Mouse (Mus musculus) MEL (cell line): ENCODE results near the gene Slc29a1.

Experiments used
- CHD1 ChIP-seq: IDR thresholded peaks from 2 replicates; pipeline ENCODE4 v1.6.1; 2012; ENCODE audit warnings: low read depth, mild to moderate bottlenecking, inconsistent platforms, low read length, improper control_type of control experiment
- CTCF ChIP-seq, 3 experiments: IDR thresholded peaks in 2 of 3; conservative IDR thresholded peaks in 1 of 3; 2 replicates each; pipeline ENCODE4 v1.5.1; 2011 to 2012; ENCODE audit warnings: low read length in 3 of 3, low read depth in 2 of 3, mild to moderate bottlenecking in 2 of 3, improper control_type of control experiment in 1 of 3, inconsistent platforms in 1 of 3, mixed read lengths in 1 of 3, moderate library complexity in 1 of 3; ENCODE audit not compliant: control insufficient read depth in 1 of 3, insufficient read depth in 1 of 3, poor library complexity in 1 of 3, severe bottlenecking in 1 of 3
- EP300 ChIP-seq, 2 experiments: IDR thresholded peaks; 2 replicates each; pipeline ENCODE4 v1.6.1; 2011; ENCODE audit warnings: improper control_type of control experiment in 2 of 2, low read length in 2 of 2, low read depth in 1 of 2, mild to moderate bottlenecking in 1 of 2
- GATA1 ChIP-seq: IDR thresholded peaks from 2 replicates; pipeline ENCODE4 v1.6.1; 2011; ENCODE audit warnings: low read depth, low read length, improper control_type of control experiment
- HCFC1 ChIP-seq: IDR thresholded peaks from 2 replicates; pipeline ENCODE4 v1.6.1; 2012; ENCODE audit warnings: low read depth, mild to moderate bottlenecking, inconsistent platforms, low read length, improper control_type of control experiment, moderate library complexity
- KAT2A ChIP-seq: conservative IDR thresholded peaks from 2 replicates; pipeline ENCODE4 v1.6.1; 2012; ENCODE audit warnings: low read depth, low read length, improper control_type of control experiment, inconsistent platforms
- MXI1 ChIP-seq: IDR thresholded peaks from 2 replicates; pipeline ENCODE4 v1.6.1; 2011; ENCODE audit warnings: mild to moderate bottlenecking, low read depth, low read length, improper control_type of control experiment
- POLR2A ChIP-seq, 2 experiments: IDR thresholded peaks; 2 replicates each; pipeline ENCODE4 v1.6.1; 2011 to 2012; ENCODE audit warnings: low read length in 2 of 2, mild to moderate bottlenecking in 2 of 2, control low read depth in 1 of 2, improper control_type of control experiment in 1 of 2, low read depth in 1 of 2, moderate library complexity in 1 of 2; ENCODE audit not compliant: control insufficient read depth in 1 of 2, insufficient read depth in 1 of 2, poor library complexity in 1 of 2
- TBP ChIP-seq: IDR thresholded peaks from 2 replicates; pipeline ENCODE4 v1.8.0; 2011; ENCODE audit warnings: low read depth, low read length, improper control_type of control experiment
- TCF12 ChIP-seq: IDR thresholded peaks from 2 replicates; pipeline ENCODE4 v1.6.1; 2014; ENCODE audit warnings: low read depth, mild to moderate bottlenecking, inconsistent platforms, low read length, improper control_type of control experiment, moderate library complexity
- USF1 ChIP-seq: IDR thresholded peaks from 2 replicates; pipeline ENCODE4 v1.6.1; 2014; ENCODE audit warnings: low read depth, mild to moderate bottlenecking, inconsistent platforms, low read length, improper control_type of control experiment, moderate library complexity
- ZC3H11A ChIP-seq: IDR thresholded peaks from 2 replicates; pipeline ENCODE4 v1.6.1; 2012; ENCODE audit warnings: low read depth, mild to moderate bottlenecking, inconsistent platforms, low read length, improper control_type of control experiment
- ZKSCAN1 ChIP-seq: IDR thresholded peaks from 2 replicates; pipeline ENCODE4 v1.6.1; 2012; ENCODE audit warnings: low read depth, mild to moderate bottlenecking, inconsistent platforms, low read length, improper control_type of control experiment, moderate library complexity
- ZNF384 ChIP-seq: IDR thresholded peaks from 2 replicates; pipeline ENCODE4 v1.6.1; 2012; ENCODE audit warnings: low read depth, mild to moderate bottlenecking, inconsistent platforms, low read length, improper control_type of control experiment

- TF ChIP-seq ZKSCAN1, result no peak
- no peak for TF ChIP-seq KAT2A
- TF ChIP-seq HCFC1, result no peak
- no peak for TF ChIP-seq USF1
- no peak for TF ChIP-seq TCF12
- TF ChIP-seq GATA1, result no peak
- no peak for TF ChIP-seq ZNF384
- peak; percentile 67; the same call in 1 of the 2 replicates for TF ChIP-seq CHD1
- no peak for TF ChIP-seq EP300 (IDR thresholded peaks at IDR 0.05; ENCODE audit: low read depth in 1 of 2, low read length in 2 of 2)
- TF ChIP-seq CTCF (IDR thresholded peaks at IDR 0.05 in 2 of 3, conservative IDR thresholded peaks at IDR 0.05 in 1 of 3; ENCODE audit: control insufficient read depth in 1 of 3, insufficient read depth in 1 of 3, low read depth in 2 of 3, low read length in 3 of 3, poor library complexity in 1 of 3, severe bottlenecking in 1 of 3), result peak in 1 of 3 experiments; percentile 7; a peak in 3 of 6 replicates
- TF ChIP-seq ZC3H11A, result no peak
- TF ChIP-seq MXI1, result peak; percentile 82
- no peak for TF ChIP-seq POLR2A (IDR thresholded peaks at IDR 0.05; ENCODE audit: control insufficient read depth in 1 of 2, insufficient read depth in 1 of 2, low read depth in 1 of 2, low read length in 2 of 2, poor library complexity in 1 of 2)
- no peak for TF ChIP-seq TBP
Observed at GRCm38 (mm10) chr17:45572103-45573086, 27.0 kb downstream of the Slc29a1 start.
